Mouse (Mus musculus) Patski (cell line): ENCODE results near the gene Fry. TPM values are rescaled to one million over a fixed set of nuclear protein-coding genes. Genes with fewer than 3 reads are reported as not detected.

ENCODE experiments used
- ATAC-seq: fragments of 100-300 bp; one replicate; pipeline ENCODE4 v1.8.0; 2021
- CTCF ChIA-PET: fragments of 350-600 bp; sonication (Branson Sonifier 250); formaldehyde crosslinking; loops from one replicate; lab custom pipeline; 2022; ENCODE audit warnings: inconsistent platforms; lab: Charles Lee
- POLR2A ChIA-PET: fragments of 350-600 bp; sonication (Branson Sonifier 250); formaldehyde crosslinking; loops from one replicate; lab custom pipeline; 2022; ENCODE audit warnings: antibody characterized with exemption, inconsistent platforms; lab: Charles Lee
- DNase-seq: peaks from one replicate; pipeline ENCODE4 v3.0.0-alpha.2; 2011; ENCODE audit warnings: low read depth, low spot score
- H3K27me3 ChIP-seq: fragments of 371-371 bp; one replicate; pipeline ENCODE4 v1.5.1; 2021
- CTCF ChIP-seq: fragments of 100-300 bp; IDR thresholded peaks from one replicate; pipeline ENCODE4 v1.5.1; 2021
- in situ Hi-C: fragments of 300-500 bp; cut with MboI; formaldehyde crosslinking; loops from 3 replicates; pipeline ENCODE4 v1.11.1; 2018; ENCODE audit warnings: low pct_unique_long_range_greater_than_20kb, mixed read lengths
- polyA plus RNA-seq: library from polyadenylated mRNA; unstranded; gene quantifications from one replicate; pipeline ENCODE4 v1.2.3, GENCODE M21; 2021

The Fry gene
- polyA plus RNA-seq, 1 experiment from 2014 or later = 0.05 TPM

DNA sequence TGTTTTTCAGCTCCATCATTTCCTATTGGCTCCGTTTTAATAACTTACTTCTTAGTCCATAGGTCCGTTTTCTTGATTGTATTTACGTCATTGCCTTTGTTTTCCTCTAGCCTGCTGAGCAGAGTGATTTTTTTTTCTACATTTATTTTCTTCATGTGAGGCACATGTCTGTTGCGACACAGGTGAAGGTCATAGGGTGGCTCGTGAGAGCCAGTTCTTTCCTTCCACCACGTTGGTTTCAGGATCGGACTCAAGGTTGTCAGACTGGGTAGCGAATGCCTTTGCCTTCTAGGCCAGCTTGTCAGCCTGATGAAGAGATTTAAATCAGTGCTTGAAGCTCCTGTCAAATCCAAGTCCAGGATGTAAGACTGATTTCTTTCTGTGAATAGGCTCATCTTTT, 101.0 kb downstream of the Fry start:
- POLR2A ChIA-PET = no interaction called here
- no peak for TF ChIP-seq CTCF
- CTCF ChIA-PET = interaction anchor here (1.0 kb wide), 1 partner anchor 358 kb away, joined by 3 read pairs; no protein-coding TSS in a partner anchor
- in situ Hi-C loops = no loop called here
- DNase-seq = no peak
- no peaks in the 10 kb centered on the region for H3K27me3 ChIP-seq
- no peak for ATAC-seq

DNA sequence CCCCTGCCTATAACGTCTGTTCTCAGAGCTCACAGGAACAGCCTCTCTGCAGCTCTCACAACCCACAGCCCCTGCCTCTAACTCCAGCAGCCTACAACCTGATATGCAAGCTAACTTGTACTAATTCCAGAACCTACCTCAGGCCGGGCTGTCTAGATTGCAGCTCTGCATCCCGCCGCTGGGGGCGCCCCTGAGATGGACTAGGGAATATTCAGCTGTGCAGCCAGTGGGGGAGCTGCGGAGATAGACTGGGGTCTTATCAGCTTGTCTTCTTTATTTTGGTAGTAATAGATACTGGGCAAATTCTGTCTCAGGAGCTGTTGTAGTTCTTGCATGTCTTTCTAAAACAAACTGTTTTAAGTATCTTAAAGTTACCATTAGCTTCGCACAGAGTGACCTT, 101.9 kb downstream of the Fry start:
- CTCF ChIA-PET = interaction anchor here (1.0 kb wide), 1 partner anchor 359 kb away, joined by 3 read pairs; no protein-coding TSS in a partner anchor
- POLR2A ChIA-PET = interaction anchor here (0.6 kb wide), 1 partner anchor 184 kb away, joined by 3 read pairs; no protein-coding TSS in a partner anchor
- no peaks in the 10 kb centered on the region for H3K27me3 ChIP-seq
- DNase-seq = no peak
- in situ Hi-C loops = no loop called here
- TF ChIP-seq CTCF = peak; percentile 41
- ATAC-seq = no peak

- ATAC-seq (no peak), DNase-seq (no peak)
- POLR2A ChIA-PET = no interaction called here
- no peaks in the 10 kb centered on the region for H3K27me3 ChIP-seq
- in situ Hi-C loops = no loop called here
- CTCF ChIA-PET = no interaction called here
- TF ChIP-seq CTCF = no peak
These were observed 103.4 kb downstream of the Fry start for GRCm38 (mm10) chr5:150221806-150222205.

- TF ChIP-seq CTCF = no peak
- ATAC-seq (no peak), DNase-seq (no peak)
- in situ Hi-C loops = no loop called here
- ChIA-PET CTCF (no interaction called here), POLR2A (no interaction called here)
- no peaks in the 10 kb centered on the region for H3K27me3 ChIP-seq
These were observed 105.2 kb downstream of the Fry start for GRCm38 (mm10) chr5:150223546-150224239.

DNA sequence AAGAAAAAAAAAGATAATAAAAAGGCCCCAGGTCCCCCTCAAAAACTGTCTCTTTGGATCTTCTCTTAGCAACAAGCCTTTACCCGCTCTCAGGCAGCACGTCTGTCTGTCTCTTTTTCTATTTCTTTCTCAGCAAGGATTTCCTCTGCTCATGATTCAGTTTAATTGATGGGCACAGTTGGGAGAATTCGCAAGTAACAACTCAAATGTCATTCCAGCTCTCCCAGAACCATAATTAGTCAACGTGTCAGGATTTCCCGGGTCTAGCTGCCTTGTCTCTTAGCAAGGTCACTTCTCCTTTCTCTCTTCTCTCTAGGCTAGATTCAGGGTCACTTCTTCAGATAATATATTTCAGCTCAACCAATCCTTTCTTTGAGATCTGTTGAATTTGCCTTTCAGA, 110.6 kb downstream of the Fry start:
- in situ Hi-C loops = no loop called here
- H3K27me3 ChIP-seq = no peaks in the 10 kb centered on the region
- no peak for ATAC-seq
- no peak for TF ChIP-seq CTCF
- CTCF ChIA-PET = no interaction called here
- POLR2A ChIA-PET = no interaction called here
- no peak for DNase-seq

GRCm38 (mm10) chr5:150229776-150230175, 111.3 kb downstream of the Fry start:
- POLR2A ChIA-PET = no interaction called here
- no peak for DNase-seq
- H3K27me3 ChIP-seq = no peaks in the 10 kb centered on the region
- no peak for ATAC-seq
- CTCF ChIA-PET = no interaction called here
- peak; percentile 34 for TF ChIP-seq CTCF
- in situ Hi-C loops = loop anchor here (10.0 kb wide), 1 partner anchor 195 kb away; no protein-coding TSS in a partner anchor

- ATAC-seq = no peak
- DNase-seq = no peak
- in situ Hi-C loops = loop anchor here (10.0 kb wide), 1 partner anchor 192 kb away; no protein-coding TSS in a partner anchor
- ChIA-PET CTCF (interaction anchor here (1.9 kb wide), 1 partner anchor 209 kb away, joined by 4 read pairs; no protein-coding TSS in a partner anchor), POLR2A (no interaction called here)
- H3K27me3 ChIP-seq = no peaks in the 10 kb centered on the region
- no peak for TF ChIP-seq CTCF
These were observed 114.0 kb downstream of the Fry start for GRCm38 (mm10) chr5:150232159-150233150.

DNA sequence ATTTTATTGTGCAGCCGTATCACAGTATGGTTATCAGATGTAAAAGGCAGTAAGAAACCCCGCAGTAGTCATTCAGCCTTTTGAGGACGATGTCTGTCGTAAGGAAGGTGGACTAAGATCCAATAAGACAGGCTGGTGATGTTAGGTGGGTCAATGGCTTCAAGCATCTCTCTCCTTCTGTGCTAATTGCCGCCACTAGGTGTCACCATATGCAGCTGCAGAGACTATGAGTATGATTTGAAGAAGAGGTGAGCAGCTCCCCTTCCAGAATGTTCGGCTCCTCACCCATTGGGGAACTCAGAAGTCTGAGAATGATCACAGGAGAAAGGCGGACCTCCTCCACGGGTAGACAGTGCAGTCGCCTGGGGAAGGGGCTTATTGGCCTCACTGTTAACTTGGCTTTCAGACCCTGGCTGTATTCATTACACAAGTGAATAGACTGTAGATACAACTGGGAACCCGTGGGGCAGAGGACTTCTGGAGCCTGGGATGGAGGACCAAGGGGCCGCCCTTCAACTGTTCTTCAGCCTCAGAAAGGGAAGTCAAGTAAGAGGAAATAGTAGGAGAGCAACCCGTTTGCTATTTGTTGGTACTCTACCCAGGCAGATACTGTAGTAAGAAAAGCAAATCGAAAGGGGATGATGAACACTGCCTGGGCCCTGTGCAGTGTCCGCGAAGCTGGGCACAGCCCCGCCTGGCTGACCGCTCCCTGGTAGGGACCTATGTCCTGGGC, 114.9 kb downstream of the Fry start:
- CTCF ChIA-PET = interaction anchor here (1.9 kb wide), 1 partner anchor 208 kb away, joined by 4 read pairs; no protein-coding TSS in a partner anchor
- POLR2A ChIA-PET = no interaction called here
- DNase-seq (no peak), ATAC-seq (peak; percentile 54)
- TF ChIP-seq CTCF = peak; percentile 79
- H3K27me3 ChIP-seq = no peaks in the 10 kb centered on the region
- in situ Hi-C loops = loop anchor here (10.0 kb wide), 1 partner anchor 191 kb away; no protein-coding TSS in a partner anchor

- ChIA-PET CTCF (no interaction called here), POLR2A (no interaction called here)
- DNase-seq = no peak
- ATAC-seq = no peak
- no peaks in the 10 kb centered on the region for H3K27me3 ChIP-seq
- TF ChIP-seq CTCF = no peak
- in situ Hi-C loops = loop anchor here (10.0 kb wide), 1 partner anchor 189 kb away; no protein-coding TSS in a partner anchor
These were observed 117.5 kb downstream of the Fry start for GRCm38 (mm10) chr5:150235931-150236330.

GRCm38 (mm10) chr5:150236597-150236996, 118.2 kb downstream of the Fry start:
- ChIA-PET CTCF (no interaction called here), POLR2A (no interaction called here)
- ATAC-seq (no peak), DNase-seq (no peak)
- in situ Hi-C loops = loop anchor here (10.0 kb wide), 1 partner anchor 188 kb away; no protein-coding TSS in a partner anchor
- H3K27me3 ChIP-seq = no peaks in the 10 kb centered on the region
- no peak for TF ChIP-seq CTCF
